Mouse (Mus musculus): ENCODE measurements around the gene Trpm4.

DNA sequence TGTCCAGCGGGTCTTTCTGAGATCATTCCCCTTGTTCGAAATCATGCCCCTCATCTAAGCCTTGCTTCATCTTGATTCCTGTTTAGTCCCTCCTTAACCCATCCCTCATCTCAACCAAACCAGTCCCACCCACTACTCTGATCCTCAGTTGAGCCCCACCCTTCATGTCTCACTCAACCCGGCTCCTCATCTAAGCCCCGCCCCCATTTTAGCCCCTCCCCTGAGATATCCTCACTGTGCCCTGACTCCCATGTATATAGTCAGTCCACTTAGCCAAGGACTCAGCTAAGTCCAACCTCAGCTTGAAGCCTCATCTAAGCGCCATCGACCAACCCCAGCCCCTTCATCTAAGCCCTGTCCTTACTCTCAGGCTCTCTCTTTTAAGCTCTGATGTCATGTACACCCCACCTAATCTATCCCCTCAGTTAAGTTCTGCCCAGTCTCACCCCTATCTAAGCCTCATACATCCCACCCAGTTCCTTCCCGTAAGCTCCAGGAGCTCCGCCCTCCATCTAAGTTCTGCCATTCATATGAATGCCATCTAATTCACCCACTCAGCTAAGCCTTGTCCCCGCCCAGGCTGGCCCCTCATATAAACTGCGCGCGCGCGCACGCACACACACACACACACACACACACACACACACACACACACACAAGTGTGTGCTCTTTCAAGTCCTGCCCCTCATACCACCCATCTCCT, 21.9 kb upstream of the Trpm4 start:
- no peak for TF ChIP-seq POLR2A (IDR thresholded peaks at IDR 0.05; ENCODE audit: low read depth, low read length)
- no peak for TF ChIP-seq CTCF (conservative IDR thresholded peaks at IDR 0.05; ENCODE audit: insufficient read depth, insufficient read length, low read depth, low read length)

All from kidney, adult 2 months (tissue).